Mouse (Mus musculus) Patski (cell line): ENCODE measurements around the gene Manbal. TPM values are rescaled to one million over a fixed set of nuclear protein-coding genes. Genes with fewer than 3 reads are reported as not detected.
A peak's percentile ranks its signal among the peaks of the same experiment; 100 is the strongest.

Experiments used
- ATAC-seq: fragments of 100-300 bp; one replicate; pipeline ENCODE4 v1.8.0; 2021
- CTCF ChIA-PET: fragments of 350-600 bp; sonication (Branson Sonifier 250); formaldehyde crosslinking; loops from one replicate; lab custom pipeline; 2022; ENCODE audit warnings: inconsistent platforms; lab: Charles Lee
- POLR2A ChIA-PET: fragments of 350-600 bp; sonication (Branson Sonifier 250); formaldehyde crosslinking; loops from one replicate; lab custom pipeline; 2022; ENCODE audit warnings: antibody characterized with exemption, inconsistent platforms; lab: Charles Lee
- DNase-seq: peaks from one replicate; pipeline ENCODE4 v3.0.0-alpha.2; 2011; ENCODE audit warnings: low read depth, low spot score
- H3K27me3 ChIP-seq: fragments of 371-371 bp; one replicate; pipeline ENCODE4 v1.5.1; 2021
- CTCF ChIP-seq: fragments of 100-300 bp; IDR thresholded peaks from one replicate; pipeline ENCODE4 v1.5.1; 2021
- in situ Hi-C: fragments of 300-500 bp; cut with MboI; formaldehyde crosslinking; loops from 3 replicates; pipeline ENCODE4 v1.11.1; 2018; ENCODE audit warnings: low pct_unique_long_range_greater_than_20kb, mixed read lengths
- polyA plus RNA-seq: library from polyadenylated mRNA; unstranded; gene quantifications from one replicate; pipeline ENCODE4 v1.2.3, GENCODE M21; 2021

Manbal gene
- polyA plus RNA-seq, 1 experiment from 2014 or later = 63.9 TPM

DNA sequence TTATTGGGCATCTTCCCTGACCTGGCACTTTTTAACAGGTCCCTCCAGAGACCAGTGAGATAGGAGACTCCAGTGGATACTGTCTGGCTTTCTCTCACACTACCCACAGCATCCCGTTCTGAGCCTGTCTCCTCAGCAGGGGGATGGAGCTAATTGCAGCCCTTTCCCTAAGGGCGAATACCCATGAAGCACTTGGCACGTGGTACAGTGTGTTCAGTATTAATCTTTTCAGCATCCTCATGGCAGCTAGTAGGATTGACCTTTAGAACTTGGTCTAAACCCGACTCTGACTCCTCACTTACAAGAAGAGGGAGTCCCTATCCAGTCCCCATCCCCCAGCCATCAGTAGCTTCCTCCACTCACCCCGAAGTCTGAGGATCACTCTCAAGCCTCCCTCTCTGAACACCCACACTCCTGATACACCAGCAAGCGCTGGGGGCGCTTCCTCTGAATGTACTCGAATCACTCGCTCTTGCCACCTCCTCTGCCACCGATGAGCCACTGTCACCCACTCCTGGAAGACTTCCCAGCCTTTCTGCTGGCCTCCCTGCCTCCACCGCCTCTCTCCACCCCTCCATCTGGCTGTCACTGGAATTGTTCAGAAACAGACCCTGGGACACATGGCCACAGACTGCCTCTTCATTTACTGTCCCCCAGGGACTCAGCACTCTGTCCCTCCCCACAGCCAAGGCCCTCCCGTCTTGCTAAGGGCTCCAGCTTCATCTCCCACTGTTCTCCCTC lies 42.6 kb downstream of the Manbal start:
- ChIA-PET POLR2A (no interaction called here), CTCF (no interaction called here)
- in situ Hi-C loops = no loop called here
- no peaks in the 10 kb centered on the region for H3K27me3 ChIP-seq
- no peak for TF ChIP-seq CTCF
- no peak for ATAC-seq
- no peak for DNase-seq

DNA sequence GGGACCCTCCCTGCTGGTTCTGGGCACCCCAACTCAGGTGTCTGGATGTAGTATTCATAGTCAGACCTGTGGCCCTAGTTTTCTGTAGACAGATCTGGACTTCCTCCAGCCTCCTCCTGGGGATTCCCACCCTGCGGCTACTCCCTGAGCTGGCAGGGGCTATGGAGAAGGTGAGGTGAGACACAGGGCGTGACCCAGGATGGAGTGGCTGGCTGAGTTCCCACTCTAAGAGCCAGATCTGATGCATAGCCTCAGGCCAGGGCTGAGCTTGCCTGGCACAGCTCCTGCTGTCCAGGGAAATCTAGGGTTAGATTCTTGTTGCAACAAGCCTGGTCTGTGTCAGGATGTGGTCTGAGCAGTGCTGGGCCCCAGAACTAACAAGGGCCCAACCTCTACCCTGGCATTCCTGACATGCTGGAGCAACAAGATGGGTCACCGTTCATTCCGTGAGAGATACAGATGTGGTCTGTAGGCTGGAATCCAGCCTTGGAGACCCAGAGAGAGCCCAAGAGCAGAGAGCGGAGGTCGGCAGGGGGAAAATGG lies 43.8 kb downstream of the Manbal start:
- peak; percentile 66 for DNase-seq
- ATAC-seq = peak; percentile 68
- CTCF ChIA-PET = no interaction called here
- no peaks in the 10 kb centered on the region for H3K27me3 ChIP-seq
- TF ChIP-seq CTCF = no peak
- POLR2A ChIA-PET = no interaction called here
- in situ Hi-C loops = no loop called here

DNA sequence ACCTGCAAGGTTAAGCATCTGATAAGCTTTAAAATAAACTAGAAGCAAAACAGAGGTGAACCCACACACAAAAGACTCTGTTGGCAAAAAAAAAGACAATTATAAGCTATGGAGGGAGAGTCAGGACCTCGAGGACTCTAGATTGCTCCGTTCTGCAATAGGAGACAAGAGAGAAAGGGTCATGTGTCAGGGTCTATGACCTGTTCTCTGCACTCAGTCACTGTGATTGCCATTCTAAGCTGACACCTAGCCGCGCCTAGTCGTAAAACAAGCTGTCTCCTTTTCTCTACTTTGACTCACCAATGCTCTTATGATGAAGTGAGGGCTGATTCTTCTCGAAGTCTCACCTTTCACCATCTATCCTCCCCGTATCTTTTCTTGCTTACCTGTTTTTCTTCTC lies 45.1 kb downstream of the Manbal start:
- no peak for DNase-seq
- POLR2A ChIA-PET = no interaction called here
- ATAC-seq = no peak
- in situ Hi-C loops = no loop called here
- no peaks in the 10 kb centered on the region for H3K27me3 ChIP-seq
- CTCF ChIA-PET = no interaction called here
- no peak for TF ChIP-seq CTCF

DNA sequence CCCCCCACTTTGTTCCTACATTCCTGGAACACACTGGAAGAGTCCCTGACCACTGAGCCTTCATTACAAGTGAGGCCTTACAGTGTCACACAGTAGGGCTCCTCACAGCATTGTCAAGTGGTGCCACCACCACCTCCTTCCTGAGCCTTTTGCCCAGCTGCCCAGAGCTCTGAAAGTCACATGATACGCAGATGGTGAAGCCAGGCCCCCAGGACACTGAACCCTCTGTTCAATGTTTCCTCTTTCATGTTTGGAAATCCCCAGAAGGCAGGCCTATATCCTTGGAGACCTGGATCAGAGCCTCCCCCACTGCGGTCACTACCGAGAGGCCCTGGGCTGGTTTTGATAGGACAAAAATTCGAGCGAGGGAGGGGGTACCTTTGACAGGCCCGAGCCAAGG lies 49.8 kb downstream of the Manbal start:
- DNase-seq = no peak
- POLR2A ChIA-PET = no interaction called here
- CTCF ChIA-PET = no interaction called here
- in situ Hi-C loops = no loop called here
- TF ChIP-seq CTCF = no peak
- no peak for ATAC-seq
- no peaks in the 10 kb centered on the region for H3K27me3 ChIP-seq

GRCm38 (mm10) chr2:157418206-157418605 lies 50.8 kb downstream of the Manbal start, which contains the start of gene Src:
TSS of gene Src (plus strand) at chr2:157418444.
- no peak for TF ChIP-seq CTCF
- ChIA-PET POLR2A (no interaction called here), CTCF (no interaction called here)
- DNase-seq = no peak
- H3K27me3 ChIP-seq = no peaks in the 10 kb centered on the region
- in situ Hi-C loops = no loop called here
- no peak for ATAC-seq

GRCm38 (mm10) chr2:157418609-157419071 lies 51.2 kb downstream of the Manbal start:
- no peaks in the 10 kb centered on the region for H3K27me3 ChIP-seq
- ATAC-seq (no peak), DNase-seq (no peak)
- no peak for TF ChIP-seq CTCF
- ChIA-PET POLR2A (no interaction called here), CTCF (no interaction called here)
- in situ Hi-C loops = no loop called here

DNA sequence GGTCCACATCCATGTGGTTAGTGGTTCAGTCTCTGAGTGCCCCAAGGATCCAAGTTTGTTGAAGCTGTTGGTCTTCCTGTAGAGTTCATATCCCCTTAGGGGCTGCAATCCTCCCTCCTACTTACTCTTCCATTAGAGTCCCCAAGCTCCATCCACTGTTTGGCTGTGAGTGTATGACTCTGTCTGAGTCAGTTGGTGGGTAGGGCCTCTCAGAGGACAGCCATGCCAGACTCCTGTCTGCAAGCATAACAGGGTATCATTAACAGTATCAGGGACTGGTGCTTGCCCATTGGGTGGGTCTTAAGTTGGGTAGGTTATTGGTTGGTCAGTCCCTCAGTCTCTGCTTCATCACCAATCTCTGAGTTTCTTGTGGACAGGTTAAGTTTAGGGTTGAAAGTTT lies 52.1 kb downstream of the Manbal start:
- no peak for TF ChIP-seq CTCF
- H3K27me3 ChIP-seq = no peaks in the 10 kb centered on the region
- CTCF ChIA-PET = no interaction called here
- in situ Hi-C loops = no loop called here
- no peak for ATAC-seq
- DNase-seq = no peak
- POLR2A ChIA-PET = no interaction called here

- CTCF ChIA-PET = interaction anchor here (1.1 kb wide), 1 partner anchor 22 kb away, joined by 3 read pairs; no protein-coding TSS in a partner anchor
- DNase-seq (no peak), ATAC-seq (no peak)
- in situ Hi-C loops = no loop called here
- TF ChIP-seq CTCF = no peak
- POLR2A ChIA-PET = no interaction called here
- no peaks in the 10 kb centered on the region for H3K27me3 ChIP-seq
Observed at GRCm38 (mm10) chr2:157420404-157420803, 53.0 kb downstream of the Manbal start.

GRCm38 (mm10) chr2:157422062-157422655 lies 54.8 kb downstream of the Manbal start:
- DNase-seq (no peak), ATAC-seq (no peak)
- ChIA-PET POLR2A (no interaction called here), CTCF (no interaction called here)
- TF ChIP-seq CTCF = no peak
- in situ Hi-C loops = no loop called here
- no peaks in the 10 kb centered on the region for H3K27me3 ChIP-seq

DNA sequence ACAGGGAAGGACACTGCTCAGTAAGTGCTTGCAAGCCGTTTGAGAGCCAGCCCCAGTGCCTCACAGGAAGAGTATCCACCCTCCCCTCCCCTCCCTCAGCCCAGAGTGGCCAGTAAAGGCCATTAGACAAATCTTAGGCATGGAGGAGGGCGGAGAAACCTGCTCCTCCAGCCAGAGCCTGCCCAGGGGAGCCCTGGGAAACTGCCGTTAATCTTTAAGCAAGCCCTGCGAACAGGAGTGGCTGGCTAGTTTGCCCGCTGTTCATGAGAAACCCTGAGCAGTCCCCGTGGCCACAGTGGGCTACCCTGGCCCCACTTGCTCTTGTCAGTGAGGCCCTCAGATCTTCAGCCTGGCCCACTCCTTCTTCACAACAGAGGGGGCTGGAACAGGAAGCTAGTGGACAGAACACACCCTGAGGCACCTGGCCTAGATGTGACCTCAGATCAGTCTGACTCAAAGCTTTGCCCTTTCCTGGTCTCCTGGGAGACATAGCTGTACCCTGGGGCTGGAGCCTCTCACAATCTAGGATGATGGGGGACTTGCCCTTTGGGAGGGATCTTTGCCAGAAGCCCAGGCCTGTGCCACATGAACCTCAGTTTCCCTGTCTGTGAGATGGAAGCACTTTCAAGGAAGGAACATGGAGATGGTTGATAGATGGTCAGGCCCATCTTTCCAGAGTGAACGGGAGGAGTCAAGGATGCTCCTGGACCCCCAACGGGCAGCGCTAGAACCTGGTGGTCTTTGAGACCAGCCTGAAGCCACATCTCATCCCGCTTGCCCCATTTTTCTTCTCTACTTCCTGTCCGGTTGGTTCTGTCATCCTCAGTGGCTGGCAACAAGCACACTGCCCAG lies 55.7 kb downstream of the Manbal start:
- in situ Hi-C loops = no loop called here
- no peak for TF ChIP-seq CTCF
- POLR2A ChIA-PET = interaction anchor here (0.6 to 1.8 kb wide), 6 partner anchors 14 to 208 kb away, joined by 3 to 12 read pairs (median 4); no protein-coding TSS in a partner anchor
- CTCF ChIA-PET = no interaction called here
- no peaks in the 10 kb centered on the region for H3K27me3 ChIP-seq
- DNase-seq (peak; percentile 76), ATAC-seq (peak; percentile 82)
